Mouse (Mus musculus) layer of hippocampus, postnatal 14 days (tissue): ENCODE measurements at regions not wholly inside any gene's neighbourhood (a gene's known extent, or its start where the extent isn't known, plus 50 kb on each side); places are given as distances from the start of the nearest gene placed in this dataset.

ENCODE experiments used
- DNase-seq, 2 experiments: peaks; one replicate each; pipeline ENCODE4 v3.0.0; 2021 to 2022; ENCODE audit warnings: low spot score in 2 of 2, mixed read lengths in 1 of 2

DNA sequence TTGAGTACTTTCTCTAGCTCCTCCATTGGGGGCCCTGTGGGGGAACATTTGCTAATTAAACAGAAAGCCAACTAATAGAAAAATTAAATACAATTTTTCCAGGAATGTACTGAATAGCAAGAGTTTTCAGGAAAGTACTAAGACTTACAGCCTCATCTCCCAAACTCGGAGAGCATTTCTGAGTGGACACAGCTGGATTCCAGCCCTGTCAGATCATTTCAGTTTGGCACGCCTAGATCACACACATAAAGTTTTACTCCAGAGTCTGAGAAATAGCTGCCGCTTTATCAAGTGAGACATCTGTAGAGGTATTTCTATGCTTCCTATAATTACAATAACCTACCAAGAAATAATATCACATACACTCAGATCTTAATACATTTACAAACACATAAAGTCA is 470.7 kb downstream of the Rps29 start:
- no peak for DNase-seq

DNA sequence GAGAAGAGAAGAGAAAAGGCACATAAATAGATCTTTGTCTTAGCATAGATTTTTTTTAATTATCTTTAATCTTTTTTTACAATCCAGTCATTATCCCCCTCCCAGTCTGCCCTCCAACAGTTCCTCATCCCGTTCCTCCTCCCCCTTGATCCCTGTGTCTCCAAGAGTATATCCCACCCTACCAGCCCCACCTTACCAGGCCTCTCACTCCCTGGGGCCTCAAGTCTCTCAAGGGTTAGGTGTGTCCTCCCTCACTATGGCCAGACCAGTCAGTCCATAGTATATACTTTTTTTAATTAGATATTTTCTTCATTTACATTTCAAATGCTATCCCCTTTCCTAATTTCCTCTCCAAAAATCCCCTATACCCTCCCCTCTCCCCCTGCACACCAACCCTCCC is 475.1 kb downstream of the Rps29 start:
- no peak for DNase-seq

DNA sequence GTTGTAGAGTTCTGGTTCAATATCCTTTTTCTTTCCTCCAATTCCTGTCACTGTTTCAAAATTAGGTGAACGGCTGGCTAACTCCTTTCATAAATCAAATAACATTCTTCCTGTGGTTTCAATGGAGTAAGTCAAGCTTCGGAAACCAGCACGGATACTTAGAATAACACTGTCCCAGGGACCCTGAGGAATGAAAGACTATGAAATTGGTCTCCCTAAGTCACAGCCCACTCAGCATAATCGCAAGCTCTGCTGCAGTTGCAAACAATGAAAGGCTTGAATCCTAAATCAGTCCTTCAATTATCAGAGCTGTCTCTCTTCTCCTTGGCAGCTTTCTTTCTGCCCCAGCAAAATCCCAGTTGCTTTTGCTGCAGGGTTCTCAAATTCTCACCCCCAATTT is 475.8 kb downstream of the Rps29 start:
- DNase-seq = peak in 1 of 2 experiments; percentile 3

DNA sequence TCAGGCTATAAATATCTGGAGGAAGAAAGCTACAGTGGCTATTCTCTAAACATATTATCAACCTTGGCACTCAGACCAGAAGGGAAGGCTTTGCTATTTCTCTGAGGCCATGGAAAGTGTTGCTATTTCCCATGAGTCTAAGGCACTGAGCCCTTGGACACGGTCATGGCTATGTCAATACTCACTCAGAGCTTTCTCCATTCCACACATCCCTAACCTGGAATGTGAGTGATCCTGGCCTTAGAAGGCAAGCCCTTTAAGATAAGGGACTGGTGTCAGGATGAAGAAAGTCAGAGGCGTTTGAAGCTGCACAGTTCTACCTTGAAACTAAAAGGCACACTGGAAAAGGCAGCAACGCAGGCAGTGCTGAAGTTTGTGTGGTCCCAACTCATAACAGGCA is 478.3 kb downstream of the Rps29 start:
- no peak for DNase-seq

DNA sequence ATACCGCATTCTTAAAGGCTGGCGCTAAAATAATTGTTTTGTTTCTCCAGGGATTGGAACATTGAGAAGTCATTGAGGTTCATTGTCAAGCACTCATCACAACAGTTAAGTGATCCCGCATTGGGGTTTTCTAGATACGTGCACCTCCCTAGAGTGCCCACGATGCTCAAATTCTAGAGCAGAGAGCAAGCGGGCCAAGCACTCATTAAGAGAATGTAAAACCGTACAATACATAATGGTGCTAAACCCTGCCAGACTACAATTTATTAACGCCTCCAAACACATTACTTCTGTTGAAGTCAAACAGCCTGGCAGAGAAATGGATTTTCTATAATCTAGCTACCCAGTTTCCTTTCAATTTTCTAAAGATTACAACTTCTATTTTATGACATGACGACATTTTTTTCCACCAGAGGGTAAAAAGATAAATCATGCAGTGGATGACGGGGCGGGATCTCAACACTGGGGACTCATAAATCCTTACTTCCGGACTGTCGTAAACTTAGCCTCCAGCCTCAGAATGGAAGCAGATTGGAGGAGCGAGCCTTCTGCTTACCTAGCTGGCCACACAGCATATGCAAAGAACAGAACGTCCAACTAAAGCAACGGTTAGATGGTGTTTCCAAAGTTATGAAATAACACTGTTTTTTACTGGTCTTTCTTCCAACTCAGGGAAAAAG is 482.8 kb downstream of the Rps29 start:
- DNase-seq = no peak

DNA sequence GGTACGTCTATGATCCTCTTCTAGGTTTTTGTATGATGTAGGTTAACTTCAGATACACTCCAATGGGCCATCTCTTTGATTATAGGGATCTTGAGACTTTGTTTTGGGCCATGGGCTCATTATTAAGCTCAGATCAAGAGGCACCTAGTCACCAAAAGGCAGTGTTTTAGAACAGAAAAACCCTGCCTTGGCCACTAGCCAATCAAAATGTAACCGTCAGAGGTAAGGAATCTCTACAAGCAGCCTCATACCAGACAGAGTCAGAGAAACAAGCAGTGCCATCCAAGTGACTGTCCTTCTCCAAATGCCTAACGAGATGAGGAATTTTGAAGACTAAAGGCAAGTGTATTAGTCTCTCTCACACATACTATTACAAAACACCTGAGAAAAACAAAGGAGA is 487.0 kb downstream of the Rps29 start:
- no peak for DNase-seq

DNA sequence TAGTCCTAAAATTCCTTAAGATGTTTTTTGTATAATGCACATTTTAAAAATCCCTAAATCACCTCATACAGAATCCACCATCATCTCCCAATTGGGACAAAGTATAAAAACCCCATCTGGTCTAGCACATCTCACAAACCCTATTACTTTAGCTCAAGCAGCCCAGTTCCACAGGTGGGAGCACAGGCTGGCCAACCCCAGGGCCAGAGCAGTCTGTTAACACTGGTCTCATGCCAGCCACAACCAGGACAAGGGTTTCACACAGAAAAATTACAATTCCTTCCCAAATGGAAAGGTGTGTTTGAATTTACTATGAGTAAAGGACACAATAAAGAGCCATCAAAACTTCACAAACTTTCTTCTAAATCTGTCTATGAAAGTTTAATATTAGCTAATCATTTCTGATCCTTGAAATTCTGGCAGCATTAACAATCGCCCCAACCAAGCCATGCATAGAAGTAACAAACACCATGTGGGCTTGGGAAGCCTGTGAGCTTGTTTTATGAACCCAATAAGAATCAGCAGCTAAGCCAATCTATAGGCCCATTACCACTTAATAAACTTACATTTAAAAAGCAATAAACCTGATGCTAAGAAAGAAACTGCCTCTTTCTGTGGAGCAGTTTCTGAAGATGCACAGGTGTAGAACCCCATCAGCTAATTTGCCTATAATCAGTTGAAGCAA is 512.9 kb downstream of the Rps29 start:
- no peak for DNase-seq

DNA sequence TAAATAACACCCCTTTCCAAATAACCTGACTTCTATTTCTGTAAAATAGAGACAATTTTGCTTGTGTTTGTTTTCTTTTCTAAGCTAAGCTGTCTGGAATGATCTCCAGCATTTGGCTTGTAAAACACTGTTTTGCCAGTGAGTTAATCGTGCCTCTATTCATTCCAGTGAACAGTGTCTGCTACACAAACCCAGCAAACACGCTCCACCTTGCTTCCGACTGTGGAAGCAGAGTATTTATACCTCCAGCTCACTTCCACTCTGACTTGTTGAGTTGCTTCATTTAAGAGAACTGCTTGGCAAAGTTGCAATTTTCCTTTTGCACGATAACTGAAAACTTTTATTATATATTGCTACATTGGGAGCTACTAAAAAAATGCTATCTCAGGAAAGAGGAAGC is 515.3 kb downstream of the Rps29 start:
- peak in 1 of 2 experiments; percentile 6 for DNase-seq

DNA sequence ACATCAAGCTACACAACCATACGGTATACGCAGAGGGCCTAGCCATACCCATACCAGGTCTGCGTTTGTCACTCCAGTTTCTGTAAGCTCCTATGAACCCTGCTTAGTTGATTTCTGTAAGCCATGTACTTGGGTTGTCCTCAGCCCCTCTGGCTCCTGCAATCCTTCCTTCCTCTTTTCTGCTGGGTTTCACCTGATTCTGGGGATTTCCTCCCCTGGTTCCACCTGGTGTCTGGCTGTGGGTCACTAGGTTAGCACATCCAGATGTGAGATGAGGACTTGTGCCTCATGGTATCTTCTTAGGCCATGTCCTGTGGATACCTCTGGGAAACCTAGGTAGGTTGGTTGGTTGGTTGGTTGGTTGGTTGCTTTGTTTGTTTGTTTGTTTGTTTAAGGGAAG is 526.5 kb downstream of the Rps29 start:
- DNase-seq = no peak

DNA sequence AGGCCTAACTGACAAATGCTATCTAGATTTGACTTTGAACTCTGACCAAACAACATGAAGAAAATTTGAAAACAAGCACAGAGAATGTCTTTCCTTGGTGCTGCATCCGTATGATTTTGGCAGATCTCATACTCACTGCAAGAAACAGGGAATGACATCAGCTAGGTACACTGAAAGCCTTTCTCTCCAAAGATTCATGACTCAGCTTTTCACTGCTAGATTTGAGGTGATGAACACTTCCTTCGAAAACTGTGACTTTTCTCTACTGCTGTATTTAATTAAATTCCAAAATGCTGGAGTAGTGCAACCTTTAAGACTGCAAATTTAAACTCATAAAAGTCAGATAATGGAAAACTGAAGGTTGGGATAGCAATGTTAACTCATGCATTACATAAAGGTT is 540.6 kb downstream of the Rps29 start:
- no peak for DNase-seq

DNA sequence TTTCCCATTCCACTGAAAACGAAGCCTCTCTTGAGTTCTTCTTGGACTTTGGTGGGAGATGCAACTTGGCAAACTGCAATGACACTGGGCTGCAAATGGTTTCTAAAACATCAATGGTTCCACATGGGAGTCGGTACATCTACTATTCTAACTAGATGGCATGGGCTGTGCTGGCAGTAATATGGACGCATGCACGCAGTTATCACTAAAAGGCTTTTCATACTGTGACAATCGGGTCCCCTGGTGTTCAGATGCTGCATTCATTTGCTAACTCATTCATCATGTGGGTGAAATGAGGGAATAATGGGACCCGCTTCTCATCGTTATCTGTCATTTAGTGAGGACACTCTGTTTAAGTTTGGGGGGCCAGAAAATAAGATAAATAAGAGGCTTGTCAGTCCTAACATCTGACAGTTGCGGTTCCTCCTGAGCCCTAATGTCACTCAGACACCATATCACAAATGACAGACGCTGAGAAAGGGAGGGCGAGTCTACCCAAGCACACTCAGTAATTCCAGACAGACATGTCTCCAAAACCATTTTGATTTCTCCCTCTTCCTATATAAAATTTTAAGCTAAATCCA is 553.5 kb downstream of the Rps29 start:
- DNase-seq = peak in 1 of 2 experiments; percentile 29

DNA sequence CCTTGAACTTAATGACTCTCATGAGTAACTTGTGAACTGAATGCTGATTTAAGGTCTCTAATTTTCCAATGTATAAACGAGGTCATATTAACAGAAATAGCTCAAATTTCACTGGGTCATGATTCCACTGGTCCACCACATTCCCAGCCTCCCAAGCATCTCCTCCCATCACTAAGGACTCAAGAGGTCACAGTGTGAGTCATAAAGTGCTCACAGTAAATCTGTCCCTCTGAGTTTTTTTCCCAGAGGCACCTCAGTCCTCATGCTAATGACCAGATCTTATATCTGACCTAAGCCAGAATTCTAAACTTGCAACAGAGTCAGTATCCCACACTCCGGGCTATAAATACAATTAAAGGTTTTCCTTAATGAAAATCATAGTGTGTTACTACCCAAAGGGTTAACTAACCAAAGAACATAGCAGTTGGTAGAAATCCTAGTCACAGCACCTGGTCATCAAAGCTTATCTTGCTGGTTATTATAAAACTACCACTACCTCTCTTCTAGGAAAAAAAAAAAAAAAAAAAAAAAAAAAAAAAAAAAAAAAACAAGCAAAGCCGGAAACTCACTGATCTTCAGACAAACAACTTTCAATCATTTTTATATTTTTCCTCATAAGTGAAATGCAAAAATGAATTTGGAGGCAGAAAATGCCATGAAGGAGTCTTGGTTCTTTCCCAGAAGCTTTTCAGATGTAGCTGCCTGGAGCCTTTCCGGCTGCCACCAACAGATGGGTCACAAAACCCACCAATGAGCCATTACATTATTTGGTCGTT is 554.3 kb downstream of the Rps29 start:
- no peak for DNase-seq

DNA sequence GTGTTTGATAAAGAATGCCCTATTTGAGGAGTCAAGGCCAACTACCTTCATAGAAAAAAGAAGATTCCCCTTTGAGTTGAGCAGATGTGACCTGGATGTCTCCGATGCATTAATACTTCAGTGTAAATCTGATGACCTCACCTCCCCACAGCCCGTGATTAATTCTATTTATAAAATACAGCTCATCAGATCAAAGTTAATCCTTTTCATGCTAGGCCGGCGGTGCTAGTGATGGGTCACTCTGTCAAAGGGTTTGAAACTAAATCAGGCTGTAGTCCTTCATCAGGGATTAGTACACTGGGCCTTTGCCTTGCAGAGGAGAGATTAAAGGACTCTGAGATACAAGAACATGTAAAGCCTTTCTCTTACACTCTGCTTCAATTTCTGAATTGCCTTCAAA is 556.3 kb downstream of the Rps29 start:
- no peak for DNase-seq

DNA sequence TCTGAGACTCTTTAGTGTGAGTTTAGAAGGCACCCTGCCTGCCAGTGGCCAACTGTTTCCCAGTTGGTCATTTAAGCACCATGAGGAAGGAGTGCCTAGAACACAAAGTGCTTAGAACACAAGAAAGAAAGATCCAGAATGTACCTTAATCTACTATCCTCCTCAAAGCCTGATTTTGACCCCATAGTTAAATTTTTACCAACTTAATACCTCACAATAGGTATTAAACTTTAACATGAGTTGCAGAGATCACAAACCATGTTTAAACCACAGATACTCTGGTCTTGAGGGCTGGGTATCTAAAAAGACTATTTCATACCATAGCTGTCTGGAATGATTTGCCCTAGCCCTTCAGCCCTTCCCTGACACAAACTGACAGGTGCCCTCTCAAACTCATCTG is 557.6 kb downstream of the Rps29 start:
- no peak for DNase-seq

DNA sequence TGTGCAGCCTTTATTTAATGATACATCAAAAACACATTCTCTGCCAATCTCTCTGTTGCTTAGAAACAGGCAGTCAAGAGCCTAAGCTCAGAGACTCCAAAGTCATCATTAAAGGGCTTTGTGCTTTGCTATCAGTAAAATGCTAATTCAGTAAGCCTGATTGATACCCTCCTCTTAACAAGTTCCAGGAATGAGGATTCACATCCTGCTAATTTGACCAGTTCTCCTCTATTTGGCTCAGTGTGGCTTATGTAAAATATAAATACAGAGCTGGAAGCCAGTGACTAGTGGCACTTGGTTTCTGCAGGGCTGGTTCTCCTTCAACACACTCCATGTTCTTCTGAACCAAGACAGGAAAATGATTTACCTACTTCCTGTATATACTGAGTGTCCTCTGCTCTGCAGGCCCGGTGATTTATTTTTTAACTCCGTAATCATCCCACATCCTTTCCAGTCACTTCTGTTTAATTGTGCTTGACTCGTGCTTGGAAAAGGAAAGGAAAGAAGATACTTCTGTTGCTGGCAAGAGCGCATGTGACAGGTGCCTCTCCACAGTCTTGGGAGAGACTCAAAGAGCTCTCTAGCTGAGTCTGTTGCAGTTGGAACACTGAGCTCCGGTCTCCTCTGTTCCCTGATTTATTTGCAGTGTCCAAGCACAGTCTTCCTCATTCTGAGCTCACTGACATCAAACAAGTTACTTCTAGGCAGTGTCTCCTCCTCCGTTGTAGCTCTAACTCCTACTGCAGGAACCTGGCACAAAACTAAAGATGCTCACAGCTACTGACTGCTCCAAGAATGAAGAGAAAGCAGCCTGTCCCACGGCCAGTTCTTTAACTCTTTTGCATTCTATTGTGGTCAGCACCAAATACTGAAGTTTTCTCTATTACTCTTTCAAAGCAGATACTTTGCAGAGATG is 559.0 kb downstream of the Rps29 start:
- DNase-seq = peak; percentile 22 to 53

DNA sequence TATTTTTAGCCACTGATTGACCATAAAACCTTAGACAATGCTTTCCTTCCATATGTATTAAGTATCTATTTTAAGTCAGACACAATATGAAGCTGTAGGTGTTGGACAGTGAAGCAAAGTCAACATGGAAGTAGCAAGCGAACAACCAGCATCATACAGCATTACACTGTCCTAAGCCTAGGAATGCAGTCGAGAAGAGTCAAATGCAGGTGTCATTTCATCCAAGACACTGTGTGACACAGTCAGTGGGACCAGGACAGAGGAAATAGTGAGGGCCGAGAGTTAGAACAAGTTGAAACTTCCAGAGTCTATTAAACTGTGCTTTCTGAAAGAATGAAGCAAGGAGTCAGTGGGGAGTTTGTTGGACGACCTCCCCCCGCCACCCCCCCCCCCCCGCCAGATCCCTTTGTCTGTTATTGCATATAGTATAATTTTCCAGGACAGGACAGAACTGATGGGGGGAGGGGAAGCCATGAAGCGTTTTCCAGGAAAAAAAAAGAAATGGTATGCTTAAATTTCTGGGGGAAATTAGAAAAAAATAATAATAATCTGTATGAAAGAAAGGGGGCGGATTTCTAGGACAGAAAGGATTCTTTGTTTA is 559.9 kb downstream of the Rps29 start:
- DNase-seq = no peak

DNA sequence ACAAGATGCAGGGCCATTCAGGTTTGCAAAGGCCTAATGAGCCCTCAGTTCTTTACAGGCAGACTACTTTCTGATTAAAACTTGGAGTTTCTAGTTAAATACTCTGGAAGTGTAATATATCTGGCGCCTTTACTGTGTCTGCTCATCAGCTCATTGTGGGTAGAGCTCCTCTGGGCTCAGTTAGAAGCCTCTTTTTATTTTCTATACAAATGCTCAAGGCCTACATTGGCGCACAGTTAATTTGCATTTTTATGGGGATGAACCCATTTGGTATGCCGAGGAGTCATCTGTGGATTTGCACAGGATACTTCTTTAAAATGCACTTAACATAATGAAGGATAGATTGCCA is 573.5 kb downstream of the Rps29 start:
- DNase-seq = no peak

DNA sequence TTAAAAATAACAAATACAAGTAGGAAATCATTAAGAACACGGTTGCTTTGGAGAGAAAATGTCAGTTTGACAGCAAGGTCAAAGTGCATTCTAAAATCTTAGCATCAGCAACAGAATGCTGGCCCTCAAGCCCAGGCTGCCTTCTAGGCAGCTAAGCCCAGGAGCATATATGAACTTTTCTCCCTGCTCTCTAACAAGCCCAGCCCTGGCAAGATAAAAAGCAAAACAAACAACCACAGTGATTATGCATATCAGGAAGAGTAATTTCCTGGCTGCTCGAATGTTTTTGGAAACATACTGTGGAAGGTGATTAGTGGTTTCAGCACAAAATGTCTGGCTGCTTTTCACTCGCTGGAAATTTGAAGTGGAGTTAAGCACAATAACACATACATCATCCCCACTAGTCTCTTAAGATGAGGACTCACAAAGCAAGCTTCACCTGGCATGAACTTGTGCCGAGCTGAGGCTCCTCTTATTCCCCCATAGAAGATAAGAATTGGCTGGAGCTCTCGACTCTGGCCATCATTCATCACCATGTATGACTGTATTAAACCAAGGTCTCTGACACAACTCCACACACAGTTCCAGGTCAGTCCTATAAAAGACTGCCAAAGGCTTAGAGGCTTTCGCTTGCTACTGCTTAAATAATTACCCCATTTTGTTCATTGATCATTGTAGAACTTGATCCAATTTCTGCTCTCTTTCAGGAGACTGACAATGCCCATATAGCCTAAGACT is 574.0 kb downstream of the Rps29 start:
- no peak for DNase-seq

DNA sequence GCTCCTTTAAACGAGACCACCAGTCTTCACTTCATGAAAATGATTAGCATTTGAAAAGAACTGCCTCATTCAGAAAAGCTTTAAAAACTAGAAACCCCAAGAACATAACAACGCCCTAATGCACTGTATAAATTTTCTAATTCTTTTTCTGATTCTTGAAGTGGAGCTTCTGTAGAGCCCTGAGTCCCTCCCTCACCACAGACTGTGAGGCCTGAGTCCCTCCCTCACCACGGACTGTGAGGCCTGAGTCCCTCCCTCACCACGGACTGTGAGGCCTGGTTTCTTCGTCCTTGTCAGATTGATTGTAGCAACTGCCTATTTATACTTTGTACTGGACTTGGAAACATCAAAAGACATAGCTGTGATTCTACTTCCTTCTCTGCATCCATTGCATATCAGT is 579.1 kb downstream of the Rps29 start:
- DNase-seq = no peak

DNA sequence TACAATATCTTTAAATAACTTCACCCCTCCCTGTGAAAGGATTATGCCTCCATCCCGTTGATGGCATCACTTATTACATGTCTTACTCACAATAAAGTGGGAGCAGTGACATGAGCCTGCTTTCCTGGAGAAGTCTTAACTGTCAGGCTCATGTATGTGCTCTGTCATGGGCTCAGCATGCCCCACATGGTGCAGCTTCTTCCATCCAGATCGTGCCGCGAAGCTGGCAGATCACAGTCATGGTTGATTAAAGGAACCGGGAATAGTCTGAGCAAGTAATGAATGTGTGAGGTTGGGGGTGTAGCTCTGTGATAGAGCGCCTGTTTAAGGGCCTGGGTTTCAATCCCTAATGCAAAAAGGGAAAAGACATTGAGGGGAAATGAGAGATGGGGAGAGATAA is 581.5 kb downstream of the Rps29 start:
- no peak for DNase-seq
